Mouse (Mus musculus): ENCODE measurements around the gene Oscar. TPM values are rescaled to one million over a fixed set of nuclear protein-coding genes. Genes with fewer than 3 reads are reported as not detected.
"Not testable (repeated sequence)": the region's sequence is repeated elsewhere in the genome, so short reads cannot be mapped to it uniquely, and the experiment has no call there.

The Oscar gene
- total RNA-seq, 2 experiments from 2014 or later, result not detected

DNA sequence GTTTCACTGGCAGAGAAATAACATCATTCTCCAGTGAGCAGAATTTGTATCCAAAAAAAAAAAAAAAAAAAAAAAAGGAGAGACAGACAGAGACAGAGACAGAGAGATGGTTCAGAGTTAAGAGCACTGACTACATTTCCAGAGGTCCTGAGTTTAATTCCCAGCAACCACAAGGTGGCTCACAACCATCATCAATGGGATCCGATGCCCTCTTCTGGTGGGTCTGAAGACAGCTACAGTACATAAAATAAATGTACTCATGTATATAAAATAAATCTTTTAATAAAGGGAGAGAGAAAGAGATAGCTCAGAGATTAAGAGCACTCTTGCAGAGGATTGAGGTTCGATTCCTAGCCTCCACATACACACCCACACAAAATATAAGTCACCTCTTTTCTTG, 37.8 kb downstream of the Oscar start:
- no peak for DNase-seq
- Histone ChIP-seq H3K27ac (no peak overlapping the region), H3K4me3 (no peak overlapping the region)
- intact Hi-C loops (cut with DNase I), result no loop called here
- TF ChIP-seq CTCF (IDR thresholded peaks at IDR 0.05), result no peak

DNA sequence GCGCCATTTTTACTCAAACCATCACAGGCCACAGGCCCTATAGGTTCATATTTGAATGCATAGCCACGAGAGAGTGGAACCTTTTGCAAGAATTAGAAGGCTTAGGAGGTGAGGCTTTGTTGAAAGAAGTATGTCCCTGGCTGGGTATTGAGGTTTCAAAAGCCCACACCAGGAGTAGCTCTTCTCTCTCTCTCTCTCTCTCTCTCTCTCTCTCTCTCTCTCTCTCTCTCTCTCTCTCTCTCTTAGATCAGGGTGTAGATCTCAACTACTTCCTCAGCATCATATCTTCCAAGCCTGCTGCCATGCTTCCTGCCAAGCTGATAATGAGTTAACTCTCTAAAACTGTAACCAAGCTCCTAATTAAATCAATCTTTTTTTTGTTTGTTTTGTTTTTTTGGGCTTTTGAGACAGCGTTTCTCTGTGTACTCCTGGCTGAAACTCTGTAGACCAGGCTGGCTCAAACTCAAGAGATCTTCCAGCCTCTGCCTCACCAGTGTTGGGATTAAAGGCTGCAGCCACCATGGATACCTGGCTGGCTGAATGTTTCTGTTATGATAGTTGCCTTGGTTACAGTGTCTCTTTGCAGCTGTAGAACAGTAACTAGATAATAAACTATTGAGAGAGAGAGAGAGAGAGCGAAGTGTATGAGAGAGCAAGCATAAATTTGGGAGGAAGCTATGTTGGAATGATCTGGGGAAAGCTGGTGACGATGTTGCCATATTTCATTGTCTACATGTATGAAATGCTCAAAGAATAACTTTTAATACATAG, 39.4 kb downstream of the Oscar start:
- DNase-seq, result no peak
- TF ChIP-seq CTCF (IDR thresholded peaks at IDR 0.05), result no peak
- intact Hi-C loops (cut with DNase I), result no loop called here

DNA sequence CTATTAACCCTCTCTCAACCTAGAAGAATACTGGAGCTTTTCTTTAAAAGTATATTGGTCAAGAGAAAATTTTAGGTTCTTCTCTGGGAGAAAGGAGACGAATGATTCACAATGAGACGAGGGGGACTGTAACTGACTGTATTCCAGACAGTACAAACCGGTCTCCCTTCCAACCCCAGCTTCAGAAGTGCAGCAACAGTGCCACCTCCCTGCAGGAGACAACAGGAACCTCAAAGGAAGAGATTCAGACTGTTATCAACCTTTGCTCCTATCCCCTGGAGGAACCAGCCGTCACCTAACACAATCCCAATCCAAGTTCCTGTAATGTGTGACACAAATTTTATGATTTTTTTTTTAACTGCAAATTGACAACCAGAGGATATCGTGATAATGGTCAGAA, 41.7 kb downstream of the Oscar start:
- H3K4me3 ChIP-seq, result no peak overlapping the region
- H3K27ac ChIP-seq, result no peak overlapping the region
- no peak for DNase-seq
- intact Hi-C loops (cut with DNase I), result no loop called here
- peak; percentile 19; the same call in 1 of the 2 replicates for TF ChIP-seq CTCF (IDR thresholded peaks at IDR 0.05)

More for the DNA sequence above, 39.4 kb downstream of the Oscar start:
- H3K27ac ChIP-seq, result no peak overlapping the region
- H3K4me3 ChIP-seq, result no peak overlapping the region

DNA sequence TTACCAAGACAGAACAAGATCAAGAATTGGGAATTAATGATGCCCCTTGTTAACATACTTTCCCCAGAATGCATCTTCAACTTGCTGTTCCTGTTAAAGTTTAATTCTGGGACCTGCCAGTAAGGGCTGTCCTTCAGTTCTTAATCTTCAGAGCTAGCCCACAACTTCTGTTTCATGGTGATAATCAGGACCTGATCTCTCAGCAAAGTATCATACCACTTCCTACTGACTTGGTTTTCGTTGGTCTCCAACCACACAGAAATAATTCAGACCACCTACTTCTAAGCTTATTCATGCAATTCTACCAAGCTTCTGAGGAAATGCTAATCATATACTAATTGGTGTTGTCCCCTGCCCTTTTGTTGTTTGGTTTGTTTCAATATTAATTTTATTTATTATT, 44.1 kb downstream of the Oscar start:
- no peak for DNase-seq
- no peak overlapping the region for H3K27ac ChIP-seq
- H3K4me3 ChIP-seq, result no peak overlapping the region
- TF ChIP-seq CTCF (IDR thresholded peaks at IDR 0.05), result no peak
- intact Hi-C loops (cut with DNase I), result no loop called here

DNA sequence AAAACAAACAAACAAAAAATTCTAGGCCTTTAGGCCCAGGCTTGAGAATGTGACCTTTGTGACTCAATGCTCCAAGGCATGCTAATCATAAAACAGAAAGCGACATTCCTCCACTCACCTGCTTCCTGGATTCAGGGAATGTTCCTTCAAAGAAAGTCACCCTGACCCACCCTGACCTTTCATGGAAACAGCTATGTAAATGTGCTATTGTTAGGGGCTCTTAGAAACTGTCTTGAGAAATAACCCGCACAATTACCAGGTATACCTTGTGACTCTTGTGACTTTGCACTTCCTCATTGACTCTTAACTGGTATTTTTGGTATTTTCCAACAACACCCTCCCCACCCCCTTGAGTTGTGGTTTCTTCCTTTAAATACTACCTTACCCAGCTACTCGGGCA, 45.4 kb downstream of the Oscar start:
- H3K4me3 ChIP-seq; intact Hi-C loops (cut with DNase I); H3K27ac ChIP-seq; DNase-seq: not testable (repeated sequence)

DNA sequence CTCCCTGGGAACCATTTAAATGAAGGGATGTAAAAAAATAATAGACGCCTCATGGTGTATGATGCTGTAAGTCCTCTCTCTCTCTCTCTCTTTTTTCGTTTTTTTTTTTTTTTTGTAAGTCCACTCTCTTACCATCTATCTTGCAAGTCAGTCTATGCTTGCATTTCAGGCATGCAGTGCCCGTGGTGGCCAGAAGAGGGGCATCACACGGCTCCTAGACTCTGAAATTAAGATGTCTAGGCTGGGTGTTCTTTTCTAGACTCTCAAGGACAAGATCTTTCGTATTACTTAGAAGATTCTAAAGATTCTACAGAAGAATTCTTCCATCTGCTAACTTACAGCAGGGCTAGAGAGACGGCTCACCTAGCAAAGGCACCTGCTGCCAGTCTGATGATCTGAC, 46.2 kb downstream of the Oscar start:
- DNase-seq, result no peak
- no peak for TF ChIP-seq CTCF (IDR thresholded peaks at IDR 0.05)
- intact Hi-C loops (cut with DNase I), result no loop called here
- no peak overlapping the region for H3K27ac ChIP-seq
- no peak overlapping the region for H3K4me3 ChIP-seq

DNA sequence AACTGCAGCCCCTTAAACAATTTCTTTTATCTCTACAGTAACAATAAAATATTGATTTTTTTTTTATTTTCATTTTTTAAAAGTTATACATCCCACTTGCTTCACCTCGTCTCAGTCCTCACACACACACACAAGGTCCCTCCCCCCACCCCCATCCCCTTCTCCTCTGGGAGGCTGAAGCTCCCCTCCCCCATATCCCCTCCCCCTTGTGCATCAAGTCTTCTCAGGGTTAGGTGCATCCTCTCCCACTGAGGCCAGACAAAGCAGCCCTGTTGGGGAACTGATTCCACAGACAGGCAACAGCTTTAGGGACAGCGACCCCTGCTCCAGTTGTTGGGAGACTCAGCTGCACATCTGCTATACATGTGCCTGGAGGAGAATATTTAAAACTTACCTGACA, 48.6 kb downstream of the Oscar start:
- Histone ChIP-seq H3K27ac (no peak overlapping the region), H3K4me3 (no peak overlapping the region)
- TF ChIP-seq CTCF (IDR thresholded peaks at IDR 0.05), result no peak
- intact Hi-C loops (cut with DNase I), result no loop called here
- no peak for DNase-seq

Small RNA genes within 50 kb of the gene (microRNA-seq; reads per million reads assigned to microRNA genes)
- gene Gm25100 (not detected), gene Mir3572 (2.2 reads per million)

Other genes with a start within 250 kb of the Oscar start
- gene Cacng8, start 225.5 kb downstream of the Oscar start, total RNA-seq (2021), result not detected
- gene Cacng6, start 192.0 kb downstream of the Oscar start, total RNA-seq (2021), result 100 to 1,000 TPM; 102 to 120 TPM
- gene Tarm1, start 113.5 kb downstream of the Oscar start, total RNA-seq (2021), result not detected
- gene Ndufa3, start 1.2 kb upstream of the Oscar start, total RNA-seq (2021), result 1,000 to 10,000 TPM in 1 of 2 experiments, 100 to 1,000 TPM in 1; 931 to 1,252 TPM
- gene Tfpt, start 13.8 kb upstream of the Oscar start, total RNA-seq (2021), result 10 to 100 TPM; 14.0 to 16.2 TPM
- gene Prpf31, start 13.8 kb upstream of the Oscar start, total RNA-seq (2021), result 10 to 100 TPM; 20.8 to 22.1 TPM
- gene Cnot3, start 29.1 kb upstream of the Oscar start, total RNA-seq (2021), result 10 to 100 TPM; 16.0 to 20.2 TPM
- 1 to 10 TPM; 4.9 to 6.8 TPM for gene Leng1, start 49.7 kb upstream of the Oscar start, total RNA-seq (2021)
- 1 to 10 TPM in 1 of 2 experiments, under 1 TPM in 1; 0.38 to 1.3 TPM for gene Tmc4, start 61.4 kb upstream of the Oscar start, total RNA-seq (2021)
- 10 to 100 TPM; 22.7 to 31.9 TPM for gene Tsen34, start 76.7 kb upstream of the Oscar start, total RNA-seq (2021)
- 10 to 100 TPM in 1 of 2 experiments, 1 to 10 TPM in 1; 8.9 to 10.1 TPM for gene Mboat7, start 77.4 kb upstream of the Oscar start, total RNA-seq (2021)
- 100 to 1,000 TPM; 399 to 461 TPM for gene Rps9, start 87.8 kb upstream of the Oscar start, total RNA-seq (2021)
- under 1 TPM; 0.61 to 0.84 TPM for gene Pirb, start 104.2 kb upstream of the Oscar start, total RNA-seq (2021)
- not detected for gene Gm15448, start 209.5 kb upstream of the Oscar start, total RNA-seq (2021)
- gene Pira2, start 228.9 kb upstream of the Oscar start, total RNA-seq (2021), result not detected